Mouse (Mus musculus): ENCODE results near the gene Doxl2. TPM values are rescaled to one million over a fixed set of nuclear protein-coding genes. Genes with fewer than 3 reads are reported as not detected.

The Doxl2 gene
- polyA plus RNA-seq (2015; fragmentation: Nextera tagmentation; extraction: Ambion mirVana): not detected in 2 replicates

GRCm38 (mm10) chr6:48974663-48975062 is at the start of gene Doxl2:
Gene Doxl2, plus strand, starts transcription at chr6:48974963.
- Histone ChIP-seq H3K27ac (ENCODE audit: low read length) (no peak within 1 kb of the TSS), H3K9ac (replicated peaks; ENCODE audit: low read depth) (no peak within 1 kb of the TSS), H3K4me3 (ENCODE audit: low read depth, low read length) (no peak within 1 kb of the TSS), H3K27me3 (replicated peaks; ENCODE audit: insufficient read depth, low read length) (no peaks in the 10 kb centered on the region), H3K4me1 (ENCODE audit: insufficient read depth, low read depth, low read length) (no peaks in the 10 kb centered on the region), H3K4me2 (replicated peaks; ENCODE audit: low read depth, low read length) (no peak within 1 kb of the TSS), H3K36me3 (ENCODE audit: insufficient read depth, low read length) (no peaks in the 10 kb centered on the region), H3K9me3 (ENCODE audit: low read length) (no peaks in the 10 kb centered on the region)
- DNase-seq (ENCODE audit: low spot score): no peak
- no peak for ATAC-seq
- no peak for TF ChIP-seq EP300 (IDR thresholded peaks at IDR 0.05)
- no peak for TF ChIP-seq CTCF (IDR thresholded peaks at IDR 0.05)
- 72% methylated on average over 2 of the region's 2 CpGs for WGBS

- no peaks in the 10 kb centered on the region for H3K36me3 ChIP-seq (ENCODE audit: insufficient read depth, low read length)
- no peak for DNase-seq (ENCODE audit: low spot score)
- H3K27ac ChIP-seq (ENCODE audit: low read length): no peak within 1 kb of the TSS
- H3K4me1 ChIP-seq (ENCODE audit: insufficient read depth, low read depth, low read length): no peaks in the 10 kb centered on the region
- no peaks in the 10 kb centered on the region for H3K9me3 ChIP-seq (ENCODE audit: low read length)
- no peak within 1 kb of the TSS for H3K9ac ChIP-seq (replicated peaks; ENCODE audit: low read depth)
- H3K4me2 ChIP-seq (replicated peaks; ENCODE audit: low read depth, low read length): no peak within 1 kb of the TSS
- H3K4me3 ChIP-seq (ENCODE audit: low read depth, low read length): no peak within 1 kb of the TSS
- TF ChIP-seq CTCF (IDR thresholded peaks at IDR 0.05): no peak
- TF ChIP-seq EP300 (IDR thresholded peaks at IDR 0.05): no peak
- WGBS: 85% methylated on average over 5 of the region's 5 CpGs
- no peak for ATAC-seq
- no peaks in the 10 kb centered on the region for H3K27me3 ChIP-seq (replicated peaks; ENCODE audit: insufficient read depth, low read length)
Observed at GRCm38 (mm10) chr6:48929595-48929994, 45.2 kb upstream of the Doxl2 start, which contains the start of gene 1600015I10Rik. Gene 1600015I10Rik, plus strand, starts transcription at chr6:48929895.

GRCm38 (mm10) chr6:48949596-48949995 is 25.2 kb upstream of the Doxl2 start:
- Histone ChIP-seq H3K27ac (ENCODE audit: low read length) (no peak overlapping the region), H3K4me1 (ENCODE audit: insufficient read depth, low read depth, low read length) (no peaks in the 10 kb centered on the region), H3K27me3 (replicated peaks; ENCODE audit: insufficient read depth, low read length) (no peaks in the 10 kb centered on the region), H3K9me3 (ENCODE audit: low read length) (no peaks in the 10 kb centered on the region), H3K4me2 (replicated peaks; ENCODE audit: low read depth, low read length) (no peak overlapping the region), H3K4me3 (ENCODE audit: low read depth, low read length) (no peak overlapping the region), H3K9ac (replicated peaks; ENCODE audit: low read depth) (no peak overlapping the region), H3K36me3 (ENCODE audit: insufficient read depth, low read length) (no peaks in the 10 kb centered on the region)
- WGBS: 77% methylated on average over 2 of the region's 2 CpGs
- no peak for TF ChIP-seq EP300 (IDR thresholded peaks at IDR 0.05)
- no peak for TF ChIP-seq CTCF (IDR thresholded peaks at IDR 0.05)
- ATAC-seq: no peak
- DNase-seq (ENCODE audit: low spot score): no peak

GRCm38 (mm10) chr6:48950676-48951075 is 24.1 kb upstream of the Doxl2 start:
- H3K9me3 ChIP-seq (ENCODE audit: low read length): no peaks in the 10 kb centered on the region
- H3K4me1 ChIP-seq (ENCODE audit: insufficient read depth, low read depth, low read length): no peaks in the 10 kb centered on the region
- no peak overlapping the region for H3K27ac ChIP-seq (ENCODE audit: low read length)
- H3K9ac ChIP-seq (replicated peaks; ENCODE audit: low read depth): no peak overlapping the region
- no peak overlapping the region for H3K4me3 ChIP-seq (ENCODE audit: low read depth, low read length)
- WGBS: 84% methylated on average over 5 of the region's 5 CpGs
- H3K4me2 ChIP-seq (replicated peaks; ENCODE audit: low read depth, low read length): no peak overlapping the region
- ATAC-seq: no peak
- H3K36me3 ChIP-seq (ENCODE audit: insufficient read depth, low read length): no peaks in the 10 kb centered on the region
- no peaks in the 10 kb centered on the region for H3K27me3 ChIP-seq (replicated peaks; ENCODE audit: insufficient read depth, low read length)
- TF ChIP-seq EP300 (IDR thresholded peaks at IDR 0.05) (no peak), CTCF (IDR thresholded peaks at IDR 0.05) (no peak)
- DNase-seq (ENCODE audit: low spot score): no peak

- no peaks in the 10 kb centered on the region for H3K36me3 ChIP-seq (ENCODE audit: insufficient read depth, low read length)
- H3K4me1 ChIP-seq (ENCODE audit: insufficient read depth, low read depth, low read length): no peaks in the 10 kb centered on the region
- DNase-seq (ENCODE audit: low spot score): no peak
- no peak for ATAC-seq
- 85% methylated on average over 6 of the region's 6 CpGs for WGBS
- no peak overlapping the region for H3K9ac ChIP-seq (replicated peaks; ENCODE audit: low read depth)
- no peak overlapping the region for H3K4me3 ChIP-seq (ENCODE audit: low read depth, low read length)
- H3K27ac ChIP-seq (ENCODE audit: low read length): no peak overlapping the region
- H3K27me3 ChIP-seq (replicated peaks; ENCODE audit: insufficient read depth, low read length): no peaks in the 10 kb centered on the region
- no peak for TF ChIP-seq CTCF (IDR thresholded peaks at IDR 0.05)
- TF ChIP-seq EP300 (IDR thresholded peaks at IDR 0.05): no peak
- no peaks in the 10 kb centered on the region for H3K9me3 ChIP-seq (ENCODE audit: low read length)
- H3K4me2 ChIP-seq (replicated peaks; ENCODE audit: low read depth, low read length): no peak overlapping the region
Observed at GRCm38 (mm10) chr6:48951630-48952029, 23.1 kb upstream of the Doxl2 start.

- H3K27ac ChIP-seq (ENCODE audit: low read length): no peak overlapping the region
- ATAC-seq (no peak), DNase-seq (ENCODE audit: low spot score) (no peak)
- no peak overlapping the region for H3K9ac ChIP-seq (replicated peaks; ENCODE audit: low read depth)
- no peaks in the 10 kb centered on the region for H3K4me1 ChIP-seq (ENCODE audit: insufficient read depth, low read depth, low read length)
- TF ChIP-seq CTCF (IDR thresholded peaks at IDR 0.05): no peak
- TF ChIP-seq EP300 (IDR thresholded peaks at IDR 0.05): no peak
- H3K4me3 ChIP-seq (ENCODE audit: low read depth, low read length): no peak overlapping the region
- H3K36me3 ChIP-seq (ENCODE audit: insufficient read depth, low read length): no peaks in the 10 kb centered on the region
- no peak overlapping the region for H3K4me2 ChIP-seq (replicated peaks; ENCODE audit: low read depth, low read length)
- 78% methylated on average over 5 of the region's 5 CpGs for WGBS
- H3K27me3 ChIP-seq (replicated peaks; ENCODE audit: insufficient read depth, low read length): no peaks in the 10 kb centered on the region
- no peaks in the 10 kb centered on the region for H3K9me3 ChIP-seq (ENCODE audit: low read length)
Observed at GRCm38 (mm10) chr6:48953220-48953619, 21.5 kb upstream of the Doxl2 start.

- WGBS: 81% methylated on average over 5 of the region's 5 CpGs
Observed at GRCm38 (mm10) chr6:48954211-48954610, 20.6 kb upstream of the Doxl2 start.

More at GRCm38 (mm10) chr6:48954211-48954610, 20.6 kb upstream of the Doxl2 start:
- no peak for ATAC-seq
- no peaks in the 10 kb centered on the region for H3K36me3 ChIP-seq (ENCODE audit: insufficient read depth, low read length)
- H3K27me3 ChIP-seq (replicated peaks; ENCODE audit: insufficient read depth, low read length): no peaks in the 10 kb centered on the region
- no peak for DNase-seq (ENCODE audit: low spot score)
- no peak for TF ChIP-seq CTCF (IDR thresholded peaks at IDR 0.05)
- TF ChIP-seq EP300 (IDR thresholded peaks at IDR 0.05): no peak
- H3K4me3 ChIP-seq (ENCODE audit: low read depth, low read length): no peak overlapping the region
- no peak overlapping the region for H3K4me2 ChIP-seq (replicated peaks; ENCODE audit: low read depth, low read length)
- no peaks in the 10 kb centered on the region for H3K9me3 ChIP-seq (ENCODE audit: low read length)
- no peaks in the 10 kb centered on the region for H3K4me1 ChIP-seq (ENCODE audit: insufficient read depth, low read depth, low read length)
- H3K9ac ChIP-seq (replicated peaks; ENCODE audit: low read depth): no peak overlapping the region
- H3K27ac ChIP-seq (ENCODE audit: low read length): no peak overlapping the region

Data from lung, postnatal 0 days (tissue).